Mouse (Mus musculus) CH12.LX (cell line): ENCODE results near the gene Rnase13. TPM values are rescaled to one million over a fixed set of nuclear protein-coding genes. Genes with fewer than 3 reads are reported as not detected.

Source experiments
- DNase-seq: peaks from one replicate; pipeline ENCODE4 v3.0.0-alpha.2; 2013; ENCODE audit errors: extremely low read depth
- H3K27ac ChIP-seq: 2 replicates; pipeline ENCODE4 v1.5.1; 2012; ENCODE audit warnings: low read depth, mild to moderate bottlenecking, control low read depth, moderate library complexity; ENCODE audit not compliant: insufficient read depth
- H3K27me3 ChIP-seq: replicated peaks from 2 replicates; pipeline ENCODE3; 2012; ENCODE audit warnings: inconsistent platforms
- H3K36me3 ChIP-seq, 2 experiments: replicated peaks in 1 of 2; 2 replicates each; pipeline versions ENCODE3 to v1.6.1; 2012; ENCODE audit warnings: inconsistent platforms in 1 of 2, low read length in 1 of 2, mild to moderate bottlenecking in 1 of 2, mixed read lengths in 1 of 2, moderate library complexity in 1 of 2; ENCODE audit not compliant: control insufficient read depth in 1 of 2, insufficient read depth in 1 of 2
- H3K4me1 ChIP-seq, 2 experiments: 2 replicates each; pipeline ENCODE4 v1.6.1; 2012; ENCODE audit warnings: inconsistent platforms in 1 of 2, moderate library complexity in 1 of 2; ENCODE audit not compliant: insufficient read depth in 2 of 2, control insufficient read depth in 1 of 2
- H3K4me2 ChIP-seq: 2 replicates; pipeline ENCODE4 v1.6.1; 2012; ENCODE audit warnings: low read depth, mild to moderate bottlenecking, control low read depth; ENCODE audit not compliant: poor library complexity, insufficient read depth, severe bottlenecking
- H3K4me3 ChIP-seq, 3 experiments: fragments of 150-350 bp in 1 of 3; sonication (generic) in 1 of 3; replicated peaks in 1 of 3; 2 replicates each; pipeline versions ENCODE3 to v1.5.1; 2011 to 2012; ENCODE audit warnings: low read depth in 2 of 3, low read length in 2 of 3, mild to moderate bottlenecking in 2 of 3, moderate library complexity in 2 of 3, control low read depth in 1 of 3, improper control_type of control experiment in 1 of 3, inconsistent platforms in 1 of 3, mixed read lengths in 1 of 3; ENCODE audit not compliant: poor library complexity in 1 of 3
- H3K79me2 ChIP-seq: replicated peaks from 2 replicates; pipeline ENCODE4 v1.6.1; 2012; ENCODE audit warnings: mild to moderate bottlenecking, moderate library complexity; ENCODE audit not compliant: control insufficient read depth, poor library complexity, insufficient read depth, severe bottlenecking; ENCODE audit errors: extremely low read depth
- H3K9ac ChIP-seq: 2 replicates; pipeline ENCODE4 v1.6.1; 2012; ENCODE audit warnings: low read depth, mild to moderate bottlenecking, control low read depth, moderate library complexity; ENCODE audit not compliant: insufficient read depth
- H3K9me3 ChIP-seq: replicated peaks from 2 replicates; pipeline ENCODE3; 2012; ENCODE audit warnings: low read length, inconsistent platforms, mixed read lengths
- BHLHE40 ChIP-seq: IDR thresholded peaks from 2 replicates; pipeline ENCODE4 v1.6.1; 2011; ENCODE audit warnings: mild to moderate bottlenecking, low read depth, low read length, improper control_type of control experiment
- CHD1 ChIP-seq: IDR thresholded peaks from 2 replicates; pipeline ENCODE4 v1.6.1; 2012; ENCODE audit warnings: low read depth, low read length, improper control_type of control experiment, inconsistent platforms
- CTCF ChIP-seq, 2 experiments: IDR thresholded peaks in 1 of 2; conservative IDR thresholded peaks in 1 of 2; 2 replicates each; pipeline ENCODE4 v1.5.1; 2011 to 2012; ENCODE audit warnings: low read depth in 2 of 2, low read length in 2 of 2, improper control_type of control experiment in 1 of 2, inconsistent platforms in 1 of 2, mild to moderate bottlenecking in 1 of 2, moderate library complexity in 1 of 2
- E2F4 ChIP-seq: IDR thresholded peaks from 2 replicates; pipeline ENCODE4 v1.6.1; 2011; ENCODE audit warnings: low read depth, low read length, improper control_type of control experiment; ENCODE audit not compliant: insufficient replicate concordance
- ELF1 ChIP-seq: IDR thresholded peaks from 2 replicates; pipeline ENCODE4 v1.6.1; 2014; ENCODE audit warnings: low read depth, mild to moderate bottlenecking, inconsistent platforms, low read length, improper control_type of control experiment
- HCFC1 ChIP-seq: IDR thresholded peaks from 2 replicates; pipeline ENCODE4 v1.6.1; 2012; ENCODE audit warnings: low read depth, mild to moderate bottlenecking, inconsistent platforms, low read length, improper control_type of control experiment
- JUN ChIP-seq: IDR thresholded peaks from 2 replicates; pipeline ENCODE4 v1.6.1; 2011; ENCODE audit warnings: low read depth, mild to moderate bottlenecking, low read length, improper control_type of control experiment, moderate library complexity; ENCODE audit not compliant: insufficient read depth
- JUND ChIP-seq: conservative IDR thresholded peaks from 2 replicates; pipeline ENCODE4 v1.6.1; 2011; ENCODE audit warnings: low read depth, low read length, improper control_type of control experiment
- KAT2A ChIP-seq: IDR thresholded peaks from 2 replicates; pipeline ENCODE4 v1.6.1; 2012; ENCODE audit warnings: low read length, improper control_type of control experiment, inconsistent platforms; ENCODE audit not compliant: insufficient replicate concordance
- MAFK ChIP-seq: IDR thresholded peaks from 2 replicates; pipeline ENCODE4 v1.6.1; 2011; ENCODE audit warnings: low read length, improper control_type of control experiment; ENCODE audit not compliant: insufficient replicate concordance
- MAZ ChIP-seq: IDR thresholded peaks from 2 replicates; pipeline ENCODE4 v1.6.1; 2012; ENCODE audit warnings: low read depth, mild to moderate bottlenecking, inconsistent platforms, low read length, improper control_type of control experiment, moderate library complexity
- MEF2A ChIP-seq: IDR thresholded peaks from 2 replicates; pipeline ENCODE4 v1.6.1; 2014; ENCODE audit warnings: low read depth, mild to moderate bottlenecking, inconsistent platforms, low read length, improper control_type of control experiment, borderline replicate concordance
- RAD21 ChIP-seq: IDR thresholded peaks from 2 replicates; pipeline ENCODE4 v1.6.1; 2011; ENCODE audit warnings: low read depth, mild to moderate bottlenecking, low read length, improper control_type of control experiment, moderate library complexity
- SIN3A ChIP-seq: IDR thresholded peaks from 2 replicates; pipeline ENCODE4 v1.6.1; 2012; ENCODE audit warnings: low read length, improper control_type of control experiment, inconsistent platforms
- UBTF ChIP-seq: IDR thresholded peaks from 2 replicates; pipeline ENCODE4 v1.6.1; 2012; ENCODE audit warnings: low read depth, mild to moderate bottlenecking, inconsistent platforms, low read length, improper control_type of control experiment, moderate library complexity
- USF1 ChIP-seq: IDR thresholded peaks from 2 replicates; pipeline ENCODE4 v1.6.1; 2014; ENCODE audit warnings: low read depth, mild to moderate bottlenecking, inconsistent platforms, low read length, improper control_type of control experiment
- USF2 ChIP-seq: conservative IDR thresholded peaks from 2 replicates; pipeline ENCODE4 v1.6.1; 2011; ENCODE audit warnings: low read depth, low read length, improper control_type of control experiment
- ZC3H11A ChIP-seq: IDR thresholded peaks from 2 replicates; pipeline ENCODE4 v1.6.1; 2012; ENCODE audit warnings: low read depth, mild to moderate bottlenecking, inconsistent platforms, low read length, improper control_type of control experiment
- ZKSCAN1 ChIP-seq: IDR thresholded peaks from 2 replicates; pipeline ENCODE4 v1.6.1; 2012; ENCODE audit warnings: low read depth, inconsistent platforms, low read length, improper control_type of control experiment, borderline replicate concordance
- ZNF384 ChIP-seq: IDR thresholded peaks from 2 replicates; pipeline ENCODE4 v1.6.1; 2012; ENCODE audit warnings: low read depth, low read length, improper control_type of control experiment, inconsistent platforms
- dilution Hi-C: fragments of 300-500 bp; cut with MboI; formaldehyde crosslinking; loops from 2 replicates; pipeline ENCODE4 v1.14.3; 2020; ENCODE audit warnings: low sequenced_read_pairs; ENCODE audit not compliant: extremely low pct_unique_long_range_greater_than_20kb, extremely low pct_ligation_motif_present
- in situ Hi-C: fragments of 300-500 bp; cut with MboI; formaldehyde crosslinking; loops from 3 replicates; pipeline ENCODE4 v1.14.3; 2019; ENCODE audit warnings: low sequenced_read_pairs, low pct_ligation_motif_present, low pct_unique_long_range_greater_than_20kb, mixed read lengths
- polyA plus RNA-seq: library from polyadenylated mRNA; unstranded; fragments of >175 nt; gene quantifications from 2 replicates; pipeline ENCODE4 v1.2.1, GENCODE M21; 2012; ENCODE audit warnings: low read depth; ENCODE audit not compliant: insufficient read length
- total RNA-seq, 2 experiments: library from RNA; depleted of rRNA; stranded (reverse); fragments of 300-350 nt in 1 of 2; fragments of >200 nt in 1 of 2; gene quantifications; 2 replicates each; pipeline ENCODE4 v1.2.3; 2012 to 2014

The Rnase13 gene
- total RNA-seq (2012; rRNA removed) (not detected in 2 replicates), total RNA-seq (2014; rRNA removed) (not detected in 2 replicates), polyA plus RNA-seq (not detected in 2 replicates)

DNA sequence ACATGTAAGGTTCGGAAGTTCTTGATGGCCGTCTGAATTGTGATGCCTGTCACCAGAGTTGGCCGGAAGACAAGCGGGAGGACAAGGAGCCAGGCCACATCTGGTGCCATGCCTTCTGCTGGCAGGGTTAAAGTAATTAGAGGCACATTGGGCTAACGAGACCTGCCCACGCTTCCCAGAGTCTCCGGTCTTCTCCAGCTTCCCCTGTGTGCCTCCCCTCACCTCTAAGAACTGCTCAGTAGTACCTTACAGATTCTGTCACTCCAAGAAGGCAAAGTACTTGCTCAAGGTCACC lies at the start of gene Rnase13:
Gene Rnase13 (minus strand): TSS at position 203 of the 295 bp plus-strand sequence.
- no peak within 1 kb of the TSS for H3K4me2 ChIP-seq
- in situ Hi-C loops (loop anchor here (25.0 kb wide), 1 partner anchor 415 kb away; the partner anchor contains the start of gene Sall2), dilution Hi-C loops (no loop called here)
- H3K27me3 ChIP-seq = peaks cover 2% of the 10 kb centered on the region
- peaks cover 3 to 14% of the 10 kb centered on the region in 2 experiments; a peak in 3 of 4 replicates for H3K4me1 ChIP-seq
- DNase-seq = no peak
- no peak within 1 kb of the TSS for H3K27ac ChIP-seq
- no peak within 1 kb of the TSS for H3K4me3 ChIP-seq
- H3K9ac ChIP-seq = no peak within 1 kb of the TSS
- no peaks in the 10 kb centered on the region for H3K36me3 ChIP-seq
- no peaks in the 10 kb centered on the region for H3K9me3 ChIP-seq
- no peaks in the 10 kb centered on the region for H3K79me2 ChIP-seq
- TF ChIP-seq HCFC1 = no peak
- TF ChIP-seq BHLHE40 = no peak
- no peak for TF ChIP-seq CTCF (conservative IDR thresholded peaks at IDR 0.05 in 1 of 2, IDR thresholded peaks at IDR 0.05 in 1 of 2; ENCODE audit: low read depth in 2 of 2, low read length in 2 of 2)
- no peak for TF ChIP-seq E2F4

DNA sequence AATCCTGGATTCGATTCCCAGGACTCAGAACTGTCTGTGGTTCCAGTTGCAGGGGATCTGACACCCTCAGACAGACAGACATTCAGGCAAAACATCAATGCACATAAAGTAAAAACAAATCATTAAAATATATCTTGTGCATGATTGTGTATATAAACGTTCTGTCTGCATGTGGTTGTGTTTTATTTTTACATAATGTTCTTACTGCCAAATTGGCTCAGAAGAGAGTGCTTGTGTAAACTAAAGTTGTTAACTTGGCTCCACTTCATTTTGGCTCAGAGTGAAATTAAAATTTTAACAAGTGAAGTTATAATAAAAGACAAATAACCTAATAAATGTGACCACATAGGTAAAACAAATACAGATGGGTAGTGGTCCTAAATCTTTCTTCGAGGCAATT lies 44.8 kb upstream of the Rnase13 start:
- no peaks in the 10 kb centered on the region for H3K36me3 ChIP-seq
- dilution Hi-C loops = no loop called here
- no peak overlapping the region for H3K27ac ChIP-seq
- no peak for DNase-seq
- H3K9ac ChIP-seq = no peak overlapping the region
- H3K4me3 ChIP-seq = no peak overlapping the region
- H3K9me3 ChIP-seq = no peaks in the 10 kb centered on the region
- no peaks in the 10 kb centered on the region for H3K79me2 ChIP-seq
- 0 out of 4 replicates have a peak, but pooled peaks cover 0 to 5% of the 10 kb centered on the region in 2 experiments for H3K4me1 ChIP-seq
- TF ChIP-seq UBTF = no peak
- TF ChIP-seq MEF2A = no peak
- TF ChIP-seq JUND = no peak
- TF ChIP-seq JUN = no peak
- no peak for TF ChIP-seq ZNF384
- TF ChIP-seq HCFC1 = no peak
- TF ChIP-seq MAZ = no peak
- no peak for TF ChIP-seq ZC3H11A
- no peak for TF ChIP-seq KAT2A
- TF ChIP-seq CHD1 = no peak
- no peak for TF ChIP-seq USF2
- no peak for TF ChIP-seq ELF1
- TF ChIP-seq USF1 = no peak
- no peak for TF ChIP-seq SIN3A
- TF ChIP-seq RAD21 = no peak
- no peak for TF ChIP-seq MAFK
- TF ChIP-seq ZKSCAN1 = no peak
- TF ChIP-seq, all 38 proteins: peak for 0
- Histone ChIP-seq H3K27me3 (no peaks in the 10 kb centered on the region), H3K4me2 (no peak overlapping the region)
- in situ Hi-C loops = no loop called here
